8 mouse cellular contexts compared by ENCODE assay signal in genomic region chr10:116018480-116018891, GRCm38 (mm10). TPM values are rescaled to one million over a fixed set of nuclear protein-coding genes. Genes with fewer than 3 reads are reported as not detected.
A peak's percentile ranks its signal among the peaks of the same experiment; 100 is the strongest.
DNase-seq lines count a peak whose midpoint lies in the region; ATAC-seq and TF ChIP-seq lines count a peak whose summit lies in the region.

No protein-coding gene starts in this region.

- no peaks in the 10 kb centered on the region for H3K9me3 ChIP-seq in liver, postnatal 0 days (ENCODE audit: low read length)

- H3K4me3 ChIP-seq in liver, postnatal 0 days (ENCODE audit: low read depth, low read length) = peak overlapping the region; percentile 19; the same call in 1 of the 2 replicates

- no peak for DNase-seq in frontal cortex, postnatal 36 days (ENCODE audit: low spot score in 2 of 2)
- peak; percentile 30 for DNase-seq in right cerebral cortex, postnatal 14 days
- no peak for DNase-seq in right cerebral cortex, postnatal 4 days
- DNase-seq in liver, postnatal 0 days = no peak
- no peak for DNase-seq in adrenal gland, postnatal 36 days
- DNase-seq in ovary, adult 18-20 months (ENCODE audit: low spot score) = no peak
- DNase-seq in T-cell, adult 2 months (ENCODE audit: low spot score) = no peak

- H3K36me3 ChIP-seq in liver, postnatal 0 days (replicated peaks; ENCODE audit: insufficient read depth, low read length) = no peaks in the 10 kb centered on the region

- peak overlapping the region; percentile 61 for H3K4me2 ChIP-seq in liver, postnatal 0 days (ENCODE audit: low read depth, low read length)

- peaks cover 4% of the 10 kb centered on the region; the same call in 1 of the 2 replicates for H3K4me1 ChIP-seq in liver, postnatal 0 days (ENCODE audit: insufficient read depth)

- peaks cover 12% of the 10 kb centered on the region; the same call in 1 of the 2 replicates for H3K27me3 ChIP-seq in liver, postnatal 0 days (ENCODE audit: insufficient read depth, low read length)

- no peak for TF ChIP-seq EP300 in liver, postnatal 0 days (IDR thresholded peaks at IDR 0.05; ENCODE audit: low read depth)

- no peak for TF ChIP-seq CTCF in liver, postnatal 0 days (IDR thresholded peaks at IDR 0.05; ENCODE audit: low read depth)

- peak; percentile 55 for ATAC-seq in frontal cortex, adult (ENCODE audit: low TSS enrichment)
- no peak for ATAC-seq in liver, postnatal 0 days

- H3K27ac ChIP-seq in liver, postnatal 0 days (ENCODE audit: low read depth) = no peak overlapping the region

- 5% methylated on average over 17 of the region's 17 CpGs for WGBS in liver, postnatal 0 days (ENCODE audit: insufficient replicate concordance)

- no peak overlapping the region for H3K9ac ChIP-seq in liver, postnatal 0 days (replicated peaks)

RNA-seq across cellular contexts. Expression of gene Ptprr, which starts 0.5 kb away (rescaled TPM):
- polyA plus RNA-seq in liver, postnatal 0 days (2015; fragmentation: Nextera tagmentation; extraction: Ambion mirVana) = 0.15 and 0.35 TPM in 2 replicates
- total RNA-seq in adrenal gland, postnatal 36 days (2021) = 1 to 10 TPM; 2.9 to 3.6 TPM
